Mouse (Mus musculus) gastrocnemius, postnatal 25 days (tissue): Measurements from ENCODE around the gene Ppp1r12b. TPM values are rescaled to one million over a fixed set of nuclear protein-coding genes. Genes with fewer than 3 reads are reported as not detected.
A peak's percentile ranks its signal among the peaks of the same experiment; 100 is the strongest.
"Not testable (repeated sequence)": the region's sequence is repeated elsewhere in the genome, so short reads cannot be mapped to it uniquely, and the experiment has no call there.

Experiments
- DNase-seq: peaks from one replicate; pipeline ENCODE4 v3.0.0; 2022
- total RNA-seq, 2 experiments: library from RNA; stranded (reverse); gene quantifications; 1 replicate in 1 of 2; 2 replicates in 1 of 2; pipeline ENCODE4 v1.2.3; 2021

The Ppp1r12b gene
- total RNA-seq, 2 experiments from 2014 or later: 193 to 200 TPM

DNA sequence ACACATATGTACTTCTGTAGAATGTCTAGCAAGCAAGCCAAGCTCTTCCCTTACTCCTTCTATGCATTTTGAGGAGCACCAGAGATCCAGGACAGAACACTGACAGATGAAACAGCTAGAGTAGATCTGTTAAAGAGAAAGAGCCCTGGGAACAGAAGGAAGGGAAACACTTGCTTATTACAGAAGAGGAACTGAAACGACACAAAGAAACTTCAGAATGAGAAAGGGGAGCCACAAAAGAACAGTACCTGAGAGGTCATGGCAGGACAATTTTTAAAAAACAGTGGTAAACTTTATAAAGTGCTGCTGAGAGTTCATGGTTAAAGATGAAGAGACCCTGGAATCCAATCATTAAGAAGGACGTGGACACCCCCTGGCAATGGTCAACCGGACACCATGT, 105.4 kb downstream of the Ppp1r12b start:
- DNase-seq: no peak

DNA sequence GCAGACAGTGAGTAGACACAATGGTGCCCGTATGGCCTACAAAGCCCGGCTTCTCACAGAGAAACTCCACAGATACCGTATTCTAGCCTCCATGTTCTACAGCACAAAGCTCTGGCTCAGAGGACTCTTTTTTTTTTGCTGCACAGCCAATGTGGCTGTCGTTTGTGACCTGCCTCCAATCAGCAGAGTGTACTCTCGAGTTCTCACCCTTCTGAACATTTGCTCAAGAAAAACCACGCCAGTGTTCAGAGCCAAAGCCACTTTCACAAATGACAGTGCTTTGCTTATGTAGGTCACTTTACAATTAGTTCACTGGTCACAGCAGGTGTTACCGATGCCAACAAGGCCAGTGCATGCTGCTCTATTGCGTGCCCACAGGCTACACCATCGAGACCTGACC, 107.9 kb downstream of the Ppp1r12b start:
- DNase-seq: no peak

DNA sequence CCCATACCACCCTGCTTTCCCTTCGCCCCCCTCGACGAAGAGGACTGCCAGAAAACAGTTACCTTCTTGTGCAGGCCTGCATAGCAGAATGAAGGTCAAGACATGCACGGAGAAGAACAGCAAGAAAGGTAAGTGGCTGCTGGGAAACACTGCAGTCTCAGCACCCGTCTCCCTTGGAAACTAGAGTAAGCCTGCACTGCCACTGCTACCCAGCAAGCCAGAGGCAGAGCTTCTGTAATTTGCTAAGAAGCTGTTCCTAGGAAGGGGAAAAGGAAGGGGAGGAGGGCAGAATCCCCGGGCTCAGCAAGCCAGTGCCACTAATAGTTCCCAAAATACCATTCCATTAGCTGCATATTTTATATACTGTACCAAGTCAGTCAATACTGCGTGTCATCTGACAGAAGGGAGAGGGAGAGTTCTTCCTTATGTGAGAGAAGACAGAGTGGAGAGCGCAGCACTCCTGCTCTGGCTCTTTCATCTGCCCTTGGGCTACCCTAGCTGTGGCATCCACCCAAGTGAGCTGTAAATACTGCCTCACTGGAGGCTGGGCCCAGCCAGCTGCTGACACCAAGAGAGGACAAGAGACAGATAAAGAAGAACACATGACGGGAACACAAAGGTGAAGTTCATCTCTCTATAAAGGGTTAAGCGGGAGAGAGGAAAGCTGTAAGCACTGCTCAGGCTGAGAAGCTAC, 109.3 kb downstream of the Ppp1r12b start:
- peak; percentile 46 for DNase-seq

DNA sequence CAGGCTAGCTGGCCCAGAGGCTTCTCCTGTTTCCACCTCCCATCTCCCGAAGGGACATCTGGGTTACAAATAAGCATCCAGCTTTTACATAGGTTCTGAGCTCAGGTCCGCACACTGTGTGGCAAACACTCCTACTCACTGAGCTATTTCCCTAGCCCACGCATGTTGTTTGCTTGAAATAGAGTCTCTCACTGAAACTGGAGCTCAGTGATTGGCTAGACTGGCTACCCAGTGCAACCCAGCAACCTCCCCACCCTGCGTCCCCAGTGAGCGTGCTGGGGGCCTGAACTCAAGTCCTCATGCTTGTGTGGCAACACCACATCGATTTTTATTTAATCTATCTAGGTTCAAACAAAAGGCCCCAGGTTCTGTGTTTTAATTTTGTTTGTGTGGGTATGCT, 112.4 kb downstream of the Ppp1r12b start:
- DNase-seq: no peak

DNA sequence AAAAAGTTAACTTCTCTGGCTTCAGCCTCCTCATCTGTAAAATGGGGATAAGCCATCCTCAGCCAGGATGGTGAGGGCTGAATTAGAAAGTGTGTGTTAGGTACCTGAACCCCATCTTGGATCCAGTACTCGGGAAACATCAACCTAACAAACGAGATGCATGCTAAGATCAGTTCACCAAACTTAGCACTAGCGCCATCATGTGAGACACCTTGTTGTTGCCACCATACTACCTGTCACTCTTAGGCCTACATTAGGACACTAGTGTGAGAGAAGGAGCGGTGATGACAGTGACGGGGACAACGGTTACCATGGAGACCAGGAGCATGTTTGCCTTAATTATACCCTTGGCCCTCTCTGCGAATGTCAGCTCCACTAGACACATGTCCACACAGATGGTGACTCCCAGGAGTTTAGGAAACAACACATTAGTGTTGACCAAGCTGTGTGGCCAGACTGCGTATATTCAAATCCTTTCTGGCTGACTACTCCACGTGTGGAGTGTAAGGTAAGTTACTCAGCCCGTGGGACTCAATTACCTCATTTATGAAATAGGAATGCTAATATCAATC, 118.7 kb downstream of the Ppp1r12b start:
- DNase-seq: no peak

DNA sequence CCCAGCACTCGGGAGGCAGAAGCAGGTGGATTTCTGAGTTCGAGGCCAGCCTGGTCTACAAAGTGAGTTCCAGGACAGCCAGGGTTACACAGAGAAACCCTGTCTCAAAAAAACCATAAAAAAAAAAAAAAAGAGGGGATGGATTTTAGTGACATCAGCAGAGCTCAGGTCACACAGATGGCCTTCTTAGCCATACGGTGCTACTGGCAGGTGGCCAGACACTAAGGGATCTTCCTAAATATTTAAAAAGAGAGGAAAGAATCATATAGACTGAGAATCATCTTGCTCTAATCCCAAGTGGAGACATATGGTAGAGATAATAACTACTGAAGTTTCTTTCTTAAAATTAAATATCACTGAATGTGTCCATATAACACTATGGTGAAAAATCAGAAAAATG, 124.9 kb downstream of the Ppp1r12b start:
- DNase-seq: not testable (repeated sequence)

DNA sequence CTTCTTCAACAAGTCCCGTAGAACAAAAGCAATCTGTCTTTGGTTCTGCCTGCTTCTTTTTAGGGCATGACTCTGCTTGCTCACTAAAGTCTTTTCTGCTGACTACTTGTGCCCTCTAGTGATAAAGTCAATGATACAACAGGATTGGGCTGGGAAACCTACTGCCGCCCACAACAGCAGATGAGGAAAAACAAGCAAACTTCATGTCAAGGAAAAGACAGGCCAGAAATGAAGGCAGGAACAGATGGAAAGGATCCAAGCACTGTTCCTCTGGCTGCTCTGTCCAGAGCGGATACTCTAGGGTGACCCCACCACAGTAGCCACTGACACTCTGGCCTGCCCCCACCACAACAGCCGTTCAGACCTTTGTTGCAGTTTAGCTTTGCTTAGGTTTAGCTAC, 126.1 kb downstream of the Ppp1r12b start:
- no peak for DNase-seq

DNA sequence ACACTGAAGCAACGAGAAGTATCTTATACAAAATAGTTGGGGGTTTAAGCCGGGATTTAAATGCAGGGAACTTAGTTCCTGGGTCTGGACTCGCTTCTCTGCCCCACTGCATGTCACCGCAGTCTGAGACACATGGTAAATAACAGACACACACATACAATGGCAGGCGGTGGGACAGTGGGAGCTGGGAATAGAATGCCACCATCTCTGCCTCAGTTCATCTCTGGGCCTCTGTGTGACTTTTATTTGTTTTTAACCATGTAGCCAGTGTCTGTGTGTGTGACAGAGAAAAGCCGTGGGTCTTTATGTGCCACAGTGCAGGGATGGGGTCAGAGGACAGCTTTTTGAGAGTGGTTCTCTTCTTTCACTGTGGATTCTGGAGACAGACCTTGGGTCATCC, 130.8 kb downstream of the Ppp1r12b start:
- DNase-seq: no peak

DNA sequence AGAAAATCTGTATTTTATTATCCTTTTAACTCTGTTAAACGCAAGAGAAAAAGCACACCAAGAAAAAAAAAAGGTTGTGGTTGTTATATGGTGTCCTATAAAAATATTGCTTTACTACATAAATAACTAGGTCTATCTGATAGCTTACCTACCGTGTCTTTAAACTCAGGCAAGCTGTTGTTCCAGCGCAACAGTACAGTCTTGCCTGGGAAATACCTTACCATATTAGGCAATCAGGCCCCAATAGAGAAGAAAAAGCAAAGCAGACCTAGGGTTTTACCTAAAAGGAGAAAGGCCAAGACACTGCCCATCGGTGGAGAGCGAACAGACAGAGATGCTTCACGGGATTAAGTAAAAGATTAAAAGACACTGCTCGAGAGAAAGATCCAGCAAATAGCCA, 131.9 kb downstream of the Ppp1r12b start:
- no peak for DNase-seq

DNA sequence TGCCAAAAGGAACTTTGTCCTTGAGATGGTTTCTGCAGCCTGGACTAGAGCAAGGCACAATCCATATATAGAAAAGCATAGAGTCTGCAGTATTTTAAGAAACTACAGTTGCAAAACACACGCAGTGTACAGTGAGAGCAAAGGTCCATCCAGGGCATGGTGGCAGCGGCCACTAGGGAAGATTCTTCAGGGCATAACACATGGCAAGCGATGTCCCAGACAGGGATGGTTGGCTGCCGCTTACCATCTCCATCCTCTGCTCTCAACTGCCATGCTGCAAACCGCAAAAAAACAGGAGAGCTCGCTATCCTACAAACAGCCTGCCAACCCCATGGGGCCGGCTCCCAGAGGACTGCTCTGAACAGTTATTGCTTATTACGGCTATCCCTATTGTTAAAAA, 132.4 kb downstream of the Ppp1r12b start:
- peak; percentile 78 for DNase-seq

DNA sequence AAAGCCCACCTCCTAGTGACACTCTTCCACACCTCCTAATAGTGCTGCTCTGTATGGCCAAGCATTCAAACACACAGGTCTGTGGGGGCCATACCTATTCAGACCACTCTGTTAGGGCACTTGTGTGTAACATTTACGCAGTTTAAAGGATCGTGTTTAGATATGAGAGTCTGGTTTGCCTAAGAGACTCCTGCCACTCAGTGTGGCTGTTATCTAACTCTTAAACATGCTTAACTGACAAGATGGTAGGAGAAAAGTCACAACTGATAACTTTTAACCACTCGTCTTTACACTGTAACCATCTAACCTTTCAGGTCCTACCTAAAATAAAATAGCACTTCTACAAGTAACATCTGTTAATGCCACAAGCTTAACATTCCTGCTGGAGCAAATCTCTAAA, 134.9 kb downstream of the Ppp1r12b start:
- DNase-seq: no peak

DNA sequence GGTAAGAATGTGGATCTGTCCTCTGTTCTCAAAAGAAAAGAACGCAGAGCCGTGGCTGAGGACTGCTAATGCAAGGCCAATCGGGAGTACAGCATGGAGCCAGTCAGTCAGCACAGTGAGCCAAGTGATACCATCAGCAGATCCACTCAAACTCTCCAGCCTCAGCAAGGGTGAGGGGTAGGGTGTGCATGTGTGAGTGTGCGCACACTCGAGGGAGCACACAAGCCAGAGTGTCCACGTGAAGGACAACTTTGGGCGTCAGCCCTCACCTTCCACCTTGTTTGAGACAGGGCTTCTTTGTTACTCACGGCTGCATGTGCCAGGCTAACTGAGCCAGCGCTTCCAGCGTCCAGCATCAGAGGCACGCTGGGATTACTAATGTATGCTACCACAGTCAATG, 136.5 kb downstream of the Ppp1r12b start:
- no peak for DNase-seq

DNA sequence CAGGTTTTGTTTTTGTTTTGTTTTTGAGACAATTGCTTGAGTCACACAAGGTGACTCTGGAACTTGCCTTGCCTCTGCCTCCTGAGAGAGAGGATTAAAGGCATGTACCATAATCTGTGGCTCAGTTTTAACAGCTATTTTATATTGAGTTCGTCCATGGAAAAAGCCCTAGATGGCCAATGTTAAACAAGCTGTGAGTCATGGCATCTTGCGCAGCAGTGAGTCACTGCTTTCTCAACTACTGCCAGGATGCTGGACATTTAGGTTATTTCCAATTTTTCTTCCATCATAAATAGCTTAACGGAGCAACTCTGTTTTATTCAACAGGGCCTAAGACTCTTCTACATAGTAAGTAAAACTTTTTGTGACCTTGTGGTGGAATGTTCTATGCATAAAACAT, 137.0 kb downstream of the Ppp1r12b start:
- no peak for DNase-seq

DNA sequence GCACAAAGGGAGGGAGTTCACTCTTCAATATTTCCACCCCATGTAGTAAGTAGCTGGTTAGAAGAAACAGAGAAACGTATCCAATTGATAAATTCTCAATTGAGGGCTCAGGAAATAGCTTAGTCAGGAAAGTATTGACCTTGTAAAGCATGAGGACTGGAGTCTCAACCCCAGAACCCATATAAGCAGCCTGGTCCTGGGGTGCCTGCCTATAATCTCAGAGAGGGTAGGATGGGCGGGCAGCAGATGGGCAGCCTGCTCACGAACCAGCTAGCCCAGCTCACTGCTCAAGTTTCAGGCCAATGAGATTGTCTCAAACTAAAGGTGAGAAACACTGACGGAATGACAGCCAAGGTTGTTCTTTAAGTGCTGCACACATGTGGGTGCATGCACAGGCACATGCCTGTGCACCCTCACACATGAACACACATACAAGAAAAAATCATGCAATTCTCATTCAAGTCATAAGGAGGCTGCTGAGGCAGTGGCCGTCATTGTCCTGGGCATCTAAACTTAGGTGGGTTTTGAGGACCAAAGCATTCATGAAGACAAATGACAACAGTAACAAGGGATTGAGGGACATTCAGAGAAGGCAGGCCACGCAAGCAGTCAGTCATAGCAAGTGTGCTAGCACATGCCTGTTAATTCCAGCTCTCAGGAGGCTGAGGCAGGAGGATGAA, 137.7 kb downstream of the Ppp1r12b start:
- no peak for DNase-seq

DNA sequence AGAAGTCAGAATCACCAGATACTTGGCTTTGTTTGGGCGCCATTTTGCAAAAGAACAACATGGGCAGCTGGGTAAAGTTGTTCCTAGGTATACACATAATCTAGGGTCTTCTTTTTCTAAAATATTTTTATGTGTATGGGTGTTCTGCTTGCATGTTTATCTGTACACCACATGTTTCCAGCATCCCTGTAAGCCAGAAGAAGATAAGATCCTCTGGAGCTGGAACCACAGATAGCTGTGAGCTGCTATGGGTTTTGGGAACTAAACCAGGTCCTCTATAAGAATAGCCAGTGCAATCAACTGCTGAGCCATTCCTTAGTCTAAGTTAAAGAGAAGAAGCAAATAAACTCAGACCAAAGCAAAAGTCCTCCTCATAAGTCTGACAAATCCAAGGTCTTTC, 138.6 kb downstream of the Ppp1r12b start:
- DNase-seq: no peak

DNA sequence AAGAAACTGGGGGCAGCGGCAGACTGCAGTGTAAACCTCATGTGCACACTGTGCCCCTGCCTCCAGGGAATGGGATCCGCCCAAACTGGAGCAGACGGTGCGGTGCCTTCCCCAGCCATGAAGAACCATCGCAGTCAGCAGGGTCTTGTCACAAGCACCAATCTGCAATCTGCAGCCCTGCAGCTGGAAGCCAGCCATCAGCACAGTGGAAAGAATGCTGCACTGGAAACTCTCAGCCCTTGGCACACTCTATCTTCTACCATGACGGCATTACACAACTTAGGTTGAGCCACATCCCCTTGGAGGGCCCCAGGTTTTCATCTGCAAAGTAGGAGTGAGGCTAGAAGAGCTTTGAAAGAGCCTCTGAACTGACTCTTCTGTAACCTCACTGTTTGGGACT, 139.1 kb downstream of the Ppp1r12b start:
- DNase-seq: peak; percentile 68

DNA sequence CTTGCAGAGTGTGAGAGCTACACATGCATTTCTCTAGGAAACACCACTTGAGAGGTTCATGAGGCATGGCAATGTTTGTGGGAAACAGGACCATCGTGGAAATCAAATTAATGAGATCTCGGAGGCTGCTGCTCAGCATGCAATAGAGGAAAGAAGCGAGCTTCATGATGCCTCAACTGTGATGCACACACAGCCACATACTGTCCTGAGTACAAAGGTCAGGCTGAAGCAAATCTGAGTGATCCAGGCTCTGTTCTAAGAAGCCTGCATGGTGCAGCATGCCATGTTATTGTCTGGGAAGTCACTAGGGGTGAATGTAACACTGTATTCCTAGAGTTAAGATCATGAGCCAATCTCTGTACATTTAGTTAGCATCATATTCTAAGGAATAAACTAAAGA, 140.0 kb downstream of the Ppp1r12b start:
- DNase-seq: no peak

DNA sequence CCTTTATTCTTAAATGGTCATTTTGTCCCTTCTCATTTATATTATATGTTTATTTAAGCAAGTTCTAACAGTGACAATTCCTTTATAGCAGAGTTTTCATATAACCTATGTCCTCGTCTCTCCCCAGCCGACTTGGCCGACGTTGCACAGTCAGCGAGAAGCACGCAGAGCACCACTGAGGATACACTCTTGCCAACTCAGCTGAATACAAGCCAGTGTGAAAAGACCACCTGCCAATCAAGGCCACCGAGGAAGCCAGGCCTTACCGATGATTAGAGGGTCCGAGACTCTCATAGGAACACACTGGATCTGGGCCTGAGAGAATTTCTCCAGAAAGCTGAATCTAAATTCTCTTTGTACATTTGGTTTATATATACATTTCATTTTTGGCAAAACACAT, 150.3 kb downstream of the Ppp1r12b start:
- DNase-seq: no peak

DNA sequence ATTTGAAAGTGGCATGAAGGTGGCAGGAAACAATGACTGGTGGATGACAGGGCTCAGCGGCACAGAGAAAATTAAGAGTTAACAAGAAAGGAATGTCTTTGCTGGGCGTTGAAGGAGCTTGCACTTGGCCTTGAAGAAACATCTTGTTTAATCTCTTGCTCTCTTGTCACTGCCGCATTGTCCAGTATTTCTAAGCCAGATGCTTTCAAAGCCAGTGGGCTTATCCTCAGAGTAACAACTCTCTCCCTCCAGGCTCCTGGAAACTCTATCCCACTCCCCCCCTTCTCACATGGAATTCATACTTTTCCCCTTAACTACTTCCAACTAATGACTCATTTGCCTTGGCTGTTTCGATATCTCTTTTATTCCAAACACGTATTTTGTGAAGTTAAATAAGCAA, 151.4 kb downstream of the Ppp1r12b start:
- DNase-seq: peak; percentile 24

DNA sequence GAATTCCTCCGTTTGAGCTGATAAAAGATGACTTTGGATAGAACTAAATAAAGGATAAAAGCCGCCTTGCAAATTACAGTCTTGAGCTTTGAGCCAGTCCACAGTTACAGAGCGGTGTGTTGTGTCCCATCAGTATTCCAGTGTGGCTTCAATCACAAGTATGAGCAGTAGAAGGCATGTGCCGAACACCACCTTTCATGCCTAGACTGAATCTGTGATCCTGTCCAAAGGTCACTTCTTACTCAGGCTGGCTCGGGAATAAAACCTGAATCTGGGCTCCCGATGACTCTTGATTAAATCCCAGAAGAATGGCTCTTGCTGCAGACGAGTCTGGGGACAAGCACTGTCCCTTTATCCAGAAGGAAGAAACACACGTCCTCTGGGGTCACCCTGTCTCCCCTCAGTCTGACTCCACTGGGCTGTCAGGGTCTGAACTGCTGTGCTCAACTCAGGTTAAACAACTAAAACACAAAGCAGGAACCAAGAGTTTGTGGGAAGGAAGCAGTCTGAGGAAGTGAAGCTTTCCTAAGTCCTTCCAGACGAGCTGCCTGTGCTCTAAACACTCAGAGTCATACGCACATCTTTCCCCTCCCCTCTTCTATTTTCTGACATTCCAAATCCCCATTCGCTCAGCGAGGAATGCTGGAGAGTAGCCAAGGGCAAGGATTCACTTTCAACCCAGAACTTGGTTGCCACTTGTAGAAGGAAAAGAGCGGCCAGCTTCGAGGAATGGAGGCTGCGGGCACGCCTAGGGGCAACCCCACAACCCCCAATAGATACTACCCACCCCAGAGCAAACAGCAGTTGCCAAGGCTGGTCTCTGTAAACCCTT, 152.2 kb downstream of the Ppp1r12b start:
- DNase-seq: peak; percentile 74

DNA sequence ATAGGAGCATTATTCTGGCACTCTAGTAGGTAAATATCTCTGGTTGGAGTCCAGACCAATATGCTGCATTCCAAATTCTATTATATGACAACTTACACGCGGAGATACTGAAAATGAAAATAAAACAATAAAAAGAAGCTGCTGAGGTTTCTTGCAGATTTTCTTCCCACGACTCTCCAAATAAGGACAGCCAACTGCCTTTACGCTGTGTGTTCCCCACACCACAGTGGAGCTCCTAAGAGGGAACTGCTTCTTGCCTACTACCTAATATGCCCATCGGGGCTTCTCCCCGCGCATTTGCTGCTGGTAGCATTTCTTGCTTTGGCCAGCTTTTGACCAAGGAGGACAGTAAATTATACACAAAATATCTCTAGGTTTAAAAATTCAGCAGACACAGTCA, 154.0 kb downstream of the Ppp1r12b start:
- no peak for DNase-seq

DNA sequence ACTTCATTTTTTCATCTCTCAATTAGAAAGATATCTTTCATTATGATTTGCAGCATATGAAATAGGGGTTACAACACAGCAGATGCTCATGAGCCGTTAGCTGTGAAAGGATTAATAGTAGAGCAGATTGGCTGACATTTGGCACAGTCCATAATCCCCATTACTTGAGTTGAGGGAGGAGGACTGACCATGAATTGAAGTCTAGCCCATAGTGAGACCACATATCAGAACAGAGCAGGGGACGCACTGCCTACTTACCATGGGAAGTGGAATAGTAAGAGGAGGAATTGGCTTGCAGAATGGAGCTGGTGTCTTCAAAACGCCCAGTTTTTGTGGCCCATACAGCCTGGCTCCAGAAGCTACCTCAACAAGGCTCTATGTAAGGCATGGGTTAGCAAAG, 159.2 kb downstream of the Ppp1r12b start:
- DNase-seq: no peak

DNA sequence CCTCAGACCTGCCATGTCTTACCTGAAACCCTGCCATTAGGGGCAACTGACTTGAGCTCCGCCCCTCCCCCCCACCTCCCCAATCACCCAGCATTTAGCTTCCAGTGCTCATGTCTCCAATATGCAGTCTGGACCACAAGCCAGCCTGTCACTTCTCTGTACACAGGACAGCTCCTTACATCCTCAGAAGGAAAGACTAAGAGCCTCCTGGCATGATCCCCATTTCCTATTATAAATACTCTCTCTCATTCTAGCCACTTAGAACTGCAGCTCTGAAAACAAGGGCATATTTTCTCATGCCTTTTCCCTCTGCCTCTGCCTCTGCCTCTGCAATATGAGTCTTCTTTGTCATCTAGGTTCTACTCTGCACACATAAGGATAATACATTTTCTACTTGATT, 159.7 kb downstream of the Ppp1r12b start:
- DNase-seq: no peak
